In the genomic region with DNA sequence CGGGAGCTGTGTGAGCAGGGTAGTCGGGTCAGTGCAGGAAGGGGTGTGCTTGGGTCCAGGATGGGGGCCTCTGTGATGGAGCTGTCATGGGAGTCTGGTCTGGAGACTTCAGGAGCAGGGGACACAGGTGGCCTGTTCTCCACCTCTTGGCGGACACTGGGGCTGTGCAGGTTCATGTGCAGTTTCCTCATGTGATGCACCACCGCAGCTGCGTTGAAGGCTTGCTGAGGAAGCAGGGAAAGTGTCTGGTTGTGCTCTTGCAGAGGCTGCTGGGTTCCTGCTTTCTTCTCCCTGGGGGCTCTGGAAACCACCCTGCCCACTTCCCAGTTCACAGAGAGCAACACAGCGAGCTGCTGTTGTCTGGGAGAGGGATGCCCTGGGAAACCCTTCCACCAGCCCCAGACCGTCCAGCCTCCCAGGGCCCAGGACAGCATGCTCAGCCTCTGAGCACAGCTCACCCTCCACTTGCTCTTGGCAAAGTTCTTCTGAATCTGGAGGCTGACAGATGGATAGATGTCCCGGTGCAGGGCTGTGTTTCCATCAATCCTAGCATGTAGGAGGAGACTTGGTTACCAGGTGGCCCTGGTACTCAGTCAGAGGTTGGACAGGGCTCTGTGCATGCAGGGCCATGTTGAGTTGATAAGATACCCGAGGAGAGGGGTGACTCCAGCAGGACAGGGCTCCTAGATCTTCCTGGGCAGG, we compare ENCODE assay signal across 21 mouse cellular contexts. TPM values are rescaled to one million over a fixed set of nuclear protein-coding genes. Genes with fewer than 3 reads are reported as not detected.
DNase-seq lines count a peak whose midpoint lies in the region; ATAC-seq lines count a peak whose summit lies in the region.
"Had no signal": no experiment of that assay in that cellular context is flagged by ENCODE, and none has a peak within 500 bp of the region (broad histone marks: within the 10 kb centered on the region; RNA-seq: fewer than 3 reads in every experiment).

No protein-coding gene starts in this region.

- H3K27ac ChIP-seq in midbrain, embryonic 16.5 days (ENCODE audit: low read length), result no peak overlapping the region
- H3K27ac ChIP-seq: forebrain, embryonic 12.5 days; hindbrain, embryonic 12.5 days; midbrain, embryonic 13.5 days; neural tube, embryonic 13.5 days had no signal

- no peaks in the 10 kb centered on the region for H3K4me1 ChIP-seq in midbrain, embryonic 16.5 days (ENCODE audit: control insufficient read depth, insufficient read depth, low read length)
- H3K4me1 ChIP-seq: forebrain, embryonic 12.5 days; hindbrain, embryonic 12.5 days; neural tube, embryonic 13.5 days had no signal

- WGBS in midbrain, embryonic 16.5 days, result 86% methylated on average over 9 of the region's 9 CpGs

- H3K9ac ChIP-seq in midbrain, embryonic 16.5 days (ENCODE audit: low read depth, low read length), result no peak overlapping the region
- H3K9ac ChIP-seq: forebrain, embryonic 12.5 days; hindbrain, embryonic 12.5 days; midbrain, embryonic 13.5 days; neural tube, embryonic 13.5 days had no signal

- H3K27me3 ChIP-seq in midbrain, embryonic 16.5 days (ENCODE audit: control insufficient read depth, insufficient read depth, low read depth, low read length), result no peaks in the 10 kb centered on the region
- H3K27me3 ChIP-seq: forebrain, embryonic 12.5 days; hindbrain, embryonic 12.5 days; midbrain, embryonic 13.5 days; neural tube, embryonic 13.5 days had no signal

- peaks cover 50% of the 10 kb centered on the region for H3K36me3 ChIP-seq in midbrain, embryonic 16.5 days (ENCODE audit: control insufficient read depth, insufficient read depth, low read length)

- ATAC-seq in granulocyte monocyte progenitor cell, adult 5-6 weeks (replicated peaks; ENCODE audit: poor library complexity, severe bottlenecking), result peak; percentile 26; the same call in 1 of the 2 replicates
- ATAC-seq in midbrain, embryonic 16.5 days, result no peak
- ATAC-seq: inflammation-experienced regulatory T-cells, adult 6 months; lung, postnatal 0 days; midbrain, embryonic 13.5 days had no signal

- no peaks in the 10 kb centered on the region for H3K9me3 ChIP-seq in midbrain, embryonic 16.5 days (replicated peaks; ENCODE audit: control insufficient read depth, low read length, poor library complexity, severe bottlenecking)
- H3K9me3 ChIP-seq: forebrain, embryonic 12.5 days; hindbrain, embryonic 12.5 days; midbrain, embryonic 13.5 days; neural tube, embryonic 13.5 days had no signal

- H3K4me2 ChIP-seq in midbrain, embryonic 16.5 days (ENCODE audit: low read length), result no peak overlapping the region
- H3K4me2 ChIP-seq: forebrain, embryonic 12.5 days; hindbrain, embryonic 12.5 days; midbrain, embryonic 13.5 days; neural tube, embryonic 13.5 days had no signal

- H3K4me3 ChIP-seq in midbrain, embryonic 16.5 days (ENCODE audit: low read depth, low read length), result no peak overlapping the region
- H3K4me3 ChIP-seq: forebrain, embryonic 12.5 days; hindbrain, embryonic 12.5 days; midbrain, embryonic 13.5 days; neural tube, embryonic 13.5 days had no signal

- peak; percentile 33 for DNase-seq in layer of hippocampus, adult 9-11 months
- DNase-seq in layer of hippocampus, postnatal 14 days (ENCODE audit: low spot score in 2 of 2), result no peak
- DNase-seq in cerebellum, adult 11-12 months, result peak; percentile 78
- DNase-seq in cerebellum, adult 8-10 months, result peak; percentile 48
- DNase-seq in left cerebral cortex, adult 8-10 months (ENCODE audit: low spot score in 2 of 2), result no peak
- DNase-seq: adrenal gland, adult 2 months; gastrocnemius, postnatal 10 days; kidney, adult 9 months; kidney, postnatal 4 days; layer of hippocampus, postnatal 36 days; liver; right cerebral cortex, adult 18-20 months had no signal

RNA-seq across cellular contexts. Expression of a gene that starts 21.7 kb away (rescaled TPM):
- total RNA-seq in layer of hippocampus, postnatal 14 days (2021), result 10 to 100 TPM; 30.7 to 37.8 TPM
- not detected in 2 replicates for total RNA-seq in granulocyte monocyte progenitor cell, adult 5-6 weeks (2014; fragmentation: Nextera tagmentation)
- total RNA-seq in granulocyte monocyte progenitor cell, adult 5-6 weeks (2017), result not detected in 2 replicates
- total RNA-seq in left cerebral cortex, adult 8-10 months (2022), result 10 to 100 TPM; 28.7 to 33.3 (median 30.1) TPM
- polyA plus RNA-seq in midbrain, embryonic 16.5 days (2015; fragmentation: Nextera tagmentation; extraction: Ambion mirVana), result 53.5 and 54.1 TPM in 2 replicates
- total RNA-seq: adrenal gland, adult 2 months; megakaryocyte, adult 5-6 weeks had no signal
- polyA plus RNA-seq: inflammation-experienced regulatory T-cells, adult 6 months had no signal

Comparison
In these comparisons a context has a peak if more than half of its experiments do, and no peak if none do; other contexts are left out.
1. DNase-seq: peak in layer of hippocampus, adult 9-11 months (single experiment), cerebellum, adult 11-12 months (single experiment) and cerebellum, adult 8-10 months (single experiment); none in layer of hippocampus, postnatal 14 days (0 of 2) and left cerebral cortex, adult 8-10 months (0 of 2).
2. RNA of a gene that starts 21.7 kb away (total RNA-seq): 30.7 to 37.8 TPM in layer of hippocampus, postnatal 14 days and 28.7 to 33.3 TPM in left cerebral cortex, adult 8-10 months; not detected in granulocyte monocyte progenitor cell, adult 5-6 weeks; every median in the first group is over 10 times any median in the second.